In genomic region chr7:48782432-48782831, GRCm38 (mm10) we compare ENCODE assay signal across 17 mouse cellular contexts.
"Had no signal": no experiment of that assay in that cellular context is flagged by ENCODE, and none has a peak within 500 bp of the region (broad histone marks: within the 10 kb centered on the region; RNA-seq: fewer than 3 reads in every experiment).

No protein-coding gene starts in this region.

- ATAC-seq: liver, embryonic 12.5 days; liver, postnatal 0 days; lung, postnatal 0 days; midbrain, embryonic 13.5 days; midbrain, embryonic 15.5 days; midbrain, embryonic 16.5 days had no signal

- DNase-seq: left cerebral cortex, postnatal 4 days; liver; liver, embryonic 13.5 days; liver, postnatal 0 days; lung, adult 18-20 months; lung, adult 2 months; lung, embryonic 14.5 days; lung, postnatal 10 days; lung, postnatal 14 days; lung, postnatal 36 days; lung, postnatal 4 days; midbrain, embryonic 14.5 days had no signal
